Mouse (Mus musculus): ENCODE results near the gene Apoc3. TPM values are rescaled to one million over a fixed set of nuclear protein-coding genes. Genes with fewer than 3 reads are reported as not detected.

Gene Apoc3
- polyA plus RNA-seq, 1 experiment from 2014 or later = 541 TPM

DNA sequence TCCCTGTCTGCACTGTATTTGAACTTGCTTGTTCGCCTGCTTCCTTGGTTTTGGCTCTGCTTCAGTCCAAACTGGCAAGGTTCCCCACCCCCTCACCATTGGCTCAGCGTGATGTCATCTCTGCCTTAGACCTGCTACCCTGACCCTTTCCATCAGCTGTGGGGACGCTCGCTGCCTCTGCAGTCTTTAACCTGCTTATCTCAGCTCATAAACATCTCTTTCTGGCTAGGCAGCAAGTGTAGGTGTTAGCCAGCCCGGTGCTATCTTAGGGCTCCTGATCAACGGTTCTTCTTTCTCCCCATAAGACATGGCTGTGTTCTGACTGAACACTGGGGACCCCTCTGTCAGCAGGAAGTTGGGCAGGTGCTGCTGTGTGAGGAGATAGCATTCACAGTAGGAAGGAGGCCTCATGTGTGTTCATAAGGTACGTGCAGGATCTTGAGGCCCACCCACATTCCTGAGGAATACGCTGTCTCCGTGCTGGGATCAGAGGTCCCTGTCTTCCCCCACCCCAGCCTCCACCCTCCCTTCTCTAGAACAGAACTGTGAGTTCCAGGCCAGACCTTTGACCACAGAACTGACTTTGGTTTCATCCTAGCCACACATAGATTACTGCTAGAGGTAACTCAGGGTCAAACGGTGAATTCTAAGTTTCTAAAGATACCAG lies 28.5 kb downstream of the Apoc3 start:
- TF ChIP-seq CTCF (IDR thresholded peaks at IDR 0.05; ENCODE audit: low read depth) (no peak), EP300 (IDR thresholded peaks at IDR 0.05; ENCODE audit: low read depth) (peak; percentile 80)
- no peaks in the 10 kb centered on the region for H3K9me3 ChIP-seq (ENCODE audit: low read length)
- H3K4me2 ChIP-seq (ENCODE audit: low read depth, low read length) = no peak overlapping the region
- H3K4me3 ChIP-seq (ENCODE audit: low read depth, low read length) = no peak overlapping the region
- peaks cover 42% of the 10 kb centered on the region for H3K36me3 ChIP-seq (replicated peaks; ENCODE audit: insufficient read depth, low read length)
- H3K27ac ChIP-seq (ENCODE audit: low read depth) = peak overlapping the region; percentile 80
- no peak overlapping the region; the same call in 1 of the 2 replicates for H3K9ac ChIP-seq (replicated peaks)
- DNase-seq (peak; percentile 45), ATAC-seq (peak; percentile 77)
- 30% methylated on average over 10 of the region's 10 CpGs for WGBS (ENCODE audit: insufficient replicate concordance)
- H3K27me3 ChIP-seq (ENCODE audit: insufficient read depth, low read length) = no peaks in the 10 kb centered on the region
- peaks cover 12% of the 10 kb centered on the region for H3K4me1 ChIP-seq (ENCODE audit: insufficient read depth)

GRCm38 (mm10) chr9:46199609-46200008 lies 35.8 kb downstream of the Apoc3 start:
- H3K36me3 ChIP-seq (replicated peaks; ENCODE audit: insufficient read depth, low read length) = peaks cover 47% of the 10 kb centered on the region
- TF ChIP-seq EP300 (IDR thresholded peaks at IDR 0.05; ENCODE audit: low read depth) (no peak), CTCF (IDR thresholded peaks at IDR 0.05; ENCODE audit: low read depth) (no peak)
- H3K9me3 ChIP-seq (ENCODE audit: low read length) = no peaks in the 10 kb centered on the region
- H3K4me1 ChIP-seq (ENCODE audit: insufficient read depth) = peaks cover 19% of the 10 kb centered on the region
- H3K27me3 ChIP-seq (ENCODE audit: insufficient read depth, low read length) = no peaks in the 10 kb centered on the region
- H3K4me3 ChIP-seq (ENCODE audit: low read depth, low read length) = no peak overlapping the region
- no peak overlapping the region for H3K4me2 ChIP-seq (ENCODE audit: low read depth, low read length)
- 54% methylated on average over 2 of the region's 2 CpGs for WGBS (ENCODE audit: insufficient replicate concordance)
- no peak overlapping the region for H3K9ac ChIP-seq (replicated peaks)
- ATAC-seq (no peak), DNase-seq (no peak)
- peak overlapping the region; percentile 73 for H3K27ac ChIP-seq (ENCODE audit: low read depth)

DNA sequence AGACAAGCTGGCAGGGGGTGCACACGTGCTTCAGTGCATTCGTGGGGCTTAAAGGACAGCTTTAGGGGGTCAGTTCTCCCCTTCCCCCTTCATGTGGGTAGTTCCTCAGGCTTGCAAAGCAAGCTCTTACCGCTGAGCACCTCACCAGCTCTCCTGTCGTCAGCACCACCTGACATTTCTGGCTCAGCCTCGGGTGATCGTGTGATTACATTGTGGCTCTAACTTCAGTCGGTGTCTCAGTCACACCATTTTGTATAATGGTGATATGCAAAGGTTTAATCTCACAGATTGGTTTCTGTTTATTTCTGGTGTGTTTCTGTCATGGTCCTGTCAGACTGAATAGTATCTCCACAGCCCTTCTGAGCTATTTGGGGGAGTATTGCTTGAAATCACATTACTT lies 36.5 kb downstream of the Apoc3 start:
- Histone ChIP-seq H3K9ac (replicated peaks) (no peak overlapping the region), H3K4me3 (ENCODE audit: low read depth, low read length) (no peak overlapping the region), H3K4me1 (ENCODE audit: insufficient read depth) (peaks cover 19% of the 10 kb centered on the region), H3K9me3 (ENCODE audit: low read length) (no peaks in the 10 kb centered on the region), H3K36me3 (replicated peaks; ENCODE audit: insufficient read depth, low read length) (peaks cover 46% of the 10 kb centered on the region), H3K27ac (ENCODE audit: low read depth) (peak overlapping the region; percentile 73), H3K4me2 (ENCODE audit: low read depth, low read length) (no peak overlapping the region), H3K27me3 (ENCODE audit: insufficient read depth, low read length) (no peaks in the 10 kb centered on the region)
- no peak for TF ChIP-seq EP300 (IDR thresholded peaks at IDR 0.05; ENCODE audit: low read depth)
- no peak for TF ChIP-seq CTCF (IDR thresholded peaks at IDR 0.05; ENCODE audit: low read depth)
- DNase-seq (no peak), ATAC-seq (no peak)
- 75% methylated on average over 7 of the region's 7 CpGs for WGBS (ENCODE audit: insufficient replicate concordance)

GRCm38 (mm10) chr9:46198461-46198860 lies 37.0 kb downstream of the Apoc3 start:
- Histone ChIP-seq H3K9me3 (ENCODE audit: low read length) (no peaks in the 10 kb centered on the region), H3K27me3 (ENCODE audit: insufficient read depth, low read length) (no peaks in the 10 kb centered on the region), H3K4me3 (ENCODE audit: low read depth, low read length) (no peak overlapping the region), H3K36me3 (replicated peaks; ENCODE audit: insufficient read depth, low read length) (peaks cover 46% of the 10 kb centered on the region), H3K4me1 (ENCODE audit: insufficient read depth) (peaks cover 19% of the 10 kb centered on the region), H3K9ac (replicated peaks) (no peak overlapping the region), H3K27ac (ENCODE audit: low read depth) (peak overlapping the region; percentile 73; the same call in 1 of the 2 replicates), H3K4me2 (ENCODE audit: low read depth, low read length) (no peak overlapping the region)
- ATAC-seq = no peak
- TF ChIP-seq EP300 (IDR thresholded peaks at IDR 0.05; ENCODE audit: low read depth) (no peak), CTCF (IDR thresholded peaks at IDR 0.05; ENCODE audit: low read depth) (no peak)
- 60% methylated on average over 9 of the region's 9 CpGs for WGBS (ENCODE audit: insufficient replicate concordance)
- no peak for DNase-seq

GRCm38 (mm10) chr9:46196699-46197169 lies 38.7 kb downstream of the Apoc3 start:
- H3K36me3 ChIP-seq (replicated peaks; ENCODE audit: insufficient read depth, low read length) = peaks cover 42% of the 10 kb centered on the region
- H3K9ac ChIP-seq (replicated peaks) = no peak overlapping the region
- DNase-seq (peak; percentile 41), ATAC-seq (peak; percentile 87)
- peak; percentile 86 for TF ChIP-seq EP300 (IDR thresholded peaks at IDR 0.05; ENCODE audit: low read depth)
- no peak for TF ChIP-seq CTCF (IDR thresholded peaks at IDR 0.05; ENCODE audit: low read depth)
- H3K9me3 ChIP-seq (ENCODE audit: low read length) = no peaks in the 10 kb centered on the region
- H3K27me3 ChIP-seq (ENCODE audit: insufficient read depth, low read length) = no peaks in the 10 kb centered on the region
- 47% methylated on average over 12 of the region's 12 CpGs for whole genome bisulfite sequencing (ENCODE audit: insufficient replicate concordance)
- peaks cover 16% of the 10 kb centered on the region for H3K4me1 ChIP-seq (ENCODE audit: insufficient read depth)
- H3K4me3 ChIP-seq (ENCODE audit: low read depth, low read length) = no peak overlapping the region
- H3K4me2 ChIP-seq (ENCODE audit: low read depth, low read length) = no peak overlapping the region
- H3K27ac ChIP-seq (ENCODE audit: low read depth) = peak overlapping the region; percentile 66

DNA sequence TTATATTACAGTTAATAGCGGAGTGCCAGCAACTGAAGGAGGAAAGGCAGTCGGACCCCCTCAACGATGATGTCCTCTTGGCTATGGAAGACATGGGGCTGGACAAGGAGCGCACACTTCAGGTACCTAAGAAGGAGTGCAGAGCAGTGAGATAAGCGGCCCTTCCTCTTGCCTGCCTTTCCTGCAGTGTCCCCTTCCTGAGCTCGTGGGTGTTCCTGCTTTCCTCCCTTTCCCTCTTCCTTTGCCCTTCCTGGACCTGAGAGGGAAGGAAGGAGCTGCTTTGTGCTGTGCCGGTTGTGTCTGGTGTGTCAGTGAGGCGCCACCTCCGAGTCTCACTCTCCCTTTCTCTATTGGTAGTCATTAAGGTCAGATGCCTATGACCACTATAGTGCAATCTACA lies 40.6 kb downstream of the Apoc3 start:
- ATAC-seq = no peak
- TF ChIP-seq CTCF (IDR thresholded peaks at IDR 0.05; ENCODE audit: low read depth) (no peak), EP300 (IDR thresholded peaks at IDR 0.05; ENCODE audit: low read depth) (no peak)
- 76% methylated on average over 9 of the region's 9 CpGs for WGBS (ENCODE audit: insufficient replicate concordance)
- H3K4me3 ChIP-seq (ENCODE audit: low read depth, low read length) = no peak overlapping the region
- no peak overlapping the region for H3K4me2 ChIP-seq (ENCODE audit: low read depth, low read length)
- H3K27ac ChIP-seq (ENCODE audit: low read depth) = no peak overlapping the region
- DNase-seq = no peak
- peaks cover 34% of the 10 kb centered on the region for H3K36me3 ChIP-seq (replicated peaks; ENCODE audit: insufficient read depth, low read length)
- H3K27me3 ChIP-seq (ENCODE audit: insufficient read depth, low read length) = no peaks in the 10 kb centered on the region
- H3K9me3 ChIP-seq (ENCODE audit: low read length) = no peaks in the 10 kb centered on the region
- peaks cover 11% of the 10 kb centered on the region; the same call in 1 of the 2 replicates for H3K4me1 ChIP-seq (ENCODE audit: insufficient read depth)
- H3K9ac ChIP-seq (replicated peaks) = no peak overlapping the region
